Mouse (Mus musculus) embryonic facial prominence, embryonic 12.5 days (tissue): ENCODE measurements around the gene 1600002K03Rik. TPM values are rescaled to one million over a fixed set of nuclear protein-coding genes. Genes with fewer than 3 reads are reported as not detected.
A peak's percentile ranks its signal among the peaks of the same experiment; 100 is the strongest.

Experiments used
- ATAC-seq: fragments of 200-750 bp; cut with Nextera tagmentation; 2 replicates; pipeline ENCODE4 v1.8.0; 2017; ENCODE audit not compliant: insufficient number of reproducible peaks, insufficient read depth, low FRiP score, low TSS enrichment
- H3K27ac ChIP-seq: fragments of 300-500 bp; sonication (generic); 2 replicates; pipeline ENCODE4 v1.5.1; 2016; ENCODE audit warnings: mild to moderate bottlenecking
- H3K27me3 ChIP-seq: fragments of 300-500 bp; sonication (generic); 2 replicates; pipeline ENCODE4 v1.6.1; 2016; ENCODE audit warnings: mild to moderate bottlenecking, moderate library complexity
- H3K36me3 ChIP-seq: fragments of 300-500 bp; sonication (generic); 2 replicates; pipeline ENCODE4 v1.6.1; 2016; ENCODE audit warnings: mild to moderate bottlenecking
- H3K4me1 ChIP-seq: fragments of 300-500 bp; sonication (generic); 2 replicates; pipeline ENCODE4 v1.6.1; 2016
- H3K4me2 ChIP-seq: fragments of 300-500 bp; sonication (generic); replicated peaks from 2 replicates; pipeline ENCODE4 v1.6.1; 2016; ENCODE audit warnings: mild to moderate bottlenecking, moderate library complexity
- H3K4me3 ChIP-seq: fragments of 300-500 bp; sonication (generic); 2 replicates; pipeline ENCODE4 v1.5.1; 2016; ENCODE audit warnings: mild to moderate bottlenecking
- H3K9ac ChIP-seq: fragments of 300-500 bp; sonication (generic); 2 replicates; pipeline ENCODE4 v1.6.1; 2016; ENCODE audit warnings: mild to moderate bottlenecking, moderate library complexity
- H3K9me3 ChIP-seq: fragments of 300-500 bp; sonication (generic); 2 replicates; pipeline ENCODE4 v1.6.1; 2016; ENCODE audit warnings: mild to moderate bottlenecking, moderate library complexity
- WGBS: fragments of 180-500 bp; shearing (Covaris S2); methylation state at CpG from one replicate; pipeline ENCODE4 v1.1.7; 2016; 5-methylcytosine and 5-hydroxymethylcytosine counted together
- polyA plus RNA-seq: library from polyadenylated mRNA; unstranded; fragments of >200 nt; fragmentation: Nextera tagmentation; extraction: Ambion mirVana; gene quantifications from 2 replicates; pipeline ENCODE4 v1.2.1, GENCODE M21; 2016

Gene 1600002K03Rik
- polyA plus RNA-seq, 1 experiment from 2014 or later = 11.6 TPM

- Histone ChIP-seq H3K36me3 (peaks cover 43% of the 10 kb centered on the region), H3K4me1 (peaks cover 85% of the 10 kb centered on the region), H3K9ac (no peak overlapping the region), H3K27me3 (no peaks in the 10 kb centered on the region), H3K9me3 (no peaks in the 10 kb centered on the region), H3K4me2 (peak overlapping the region; percentile 62), H3K27ac (peak overlapping the region; percentile 91), H3K4me3 (peak overlapping the region; percentile 39; the same call in 1 of the 2 replicates)
- ATAC-seq = no peak
- 9% methylated on average over 18 of the region's 18 CpGs for WGBS
Measured at GRCm38 (mm10) chr10:80158307-80158986, 14.3 kb upstream of the 1600002K03Rik start.

- Histone ChIP-seq H3K36me3 (peaks cover 36% of the 10 kb centered on the region), H3K27ac (peak overlapping the region; percentile 91), H3K4me2 (peak overlapping the region; percentile 62), H3K9ac (peak overlapping the region; percentile 7; the same call in 1 of the 2 replicates), H3K27me3 (no peaks in the 10 kb centered on the region), H3K4me1 (peaks cover 78% of the 10 kb centered on the region), H3K4me3 (peak overlapping the region; percentile 39), H3K9me3 (no peaks in the 10 kb centered on the region)
- ATAC-seq = no peak
- WGBS = 6% methylated on average over 12 of the region's 12 CpGs
Measured at GRCm38 (mm10) chr10:80159021-80159560, 13.7 kb upstream of the 1600002K03Rik start.

GRCm38 (mm10) chr10:80159561-80160454 lies 12.9 kb upstream of the 1600002K03Rik start:
- Histone ChIP-seq H3K36me3 (peaks cover 29% of the 10 kb centered on the region), H3K4me3 (peak overlapping the region; percentile 39), H3K4me2 (peak overlapping the region; percentile 62), H3K4me1 (peaks cover 77% of the 10 kb centered on the region), H3K27ac (peak overlapping the region; percentile 93), H3K27me3 (no peaks in the 10 kb centered on the region), H3K9ac (peak overlapping the region; percentile 7; the same call in 1 of the 2 replicates), H3K9me3 (no peaks in the 10 kb centered on the region)
- ATAC-seq = peak; percentile 67
- WGBS = under 1% methylated on average over 55 of the region's 55 CpGs

GRCm38 (mm10) chr10:80160455-80161371 lies 12.0 kb upstream of the 1600002K03Rik start:
- H3K36me3 ChIP-seq = peaks cover 20% of the 10 kb centered on the region
- WGBS = 2% methylated on average over 33 of the region's 33 CpGs
- peak overlapping the region; percentile 93 for H3K27ac ChIP-seq
- no peaks in the 10 kb centered on the region for H3K9me3 ChIP-seq
- H3K4me2 ChIP-seq = peak overlapping the region; percentile 62
- H3K4me1 ChIP-seq = peaks cover 75% of the 10 kb centered on the region
- no peak for ATAC-seq
- peak overlapping the region; percentile 45 for H3K9ac ChIP-seq
- peak overlapping the region; percentile 39 for H3K4me3 ChIP-seq
- no peaks in the 10 kb centered on the region for H3K27me3 ChIP-seq

- Histone ChIP-seq H3K9me3 (no peaks in the 10 kb centered on the region), H3K9ac (peak overlapping the region; percentile 45), H3K4me2 (peak overlapping the region; percentile 62), H3K27me3 (no peaks in the 10 kb centered on the region), H3K4me1 (peaks cover 69% of the 10 kb centered on the region), H3K4me3 (peak overlapping the region; percentile 39), H3K27ac (peak overlapping the region; percentile 93), H3K36me3 (peaks cover 11% of the 10 kb centered on the region)
- no peak for ATAC-seq
- WGBS = 11% methylated on average over 6 of the region's 7 CpGs
Measured at GRCm38 (mm10) chr10:80161522-80162242, 11.1 kb upstream of the 1600002K03Rik start.

- H3K27ac ChIP-seq = peak overlapping the region; percentile 93
- WGBS = 58% methylated on average over 3 of the region's 3 CpGs
- ATAC-seq = no peak
- peak overlapping the region; percentile 62; the same call in 1 of the 2 replicates for H3K4me2 ChIP-seq
- no peaks in the 10 kb centered on the region for H3K27me3 ChIP-seq
- no peaks in the 10 kb centered on the region for H3K9me3 ChIP-seq
- H3K36me3 ChIP-seq = peaks cover 5% of the 10 kb centered on the region
- H3K4me3 ChIP-seq = no peak overlapping the region
- peaks cover 67% of the 10 kb centered on the region for H3K4me1 ChIP-seq
- peak overlapping the region; percentile 45; the same call in 1 of the 2 replicates for H3K9ac ChIP-seq
Measured at GRCm38 (mm10) chr10:80162243-80162608, 10.5 kb upstream of the 1600002K03Rik start.

GRCm38 (mm10) chr10:80162716-80163299 lies 9.9 kb upstream of the 1600002K03Rik start:
- no peak for ATAC-seq
- Histone ChIP-seq H3K36me3 (no peaks in the 10 kb centered on the region), H3K27ac (no peak overlapping the region; the same call in 1 of the 2 replicates), H3K4me1 (peaks cover 64% of the 10 kb centered on the region), H3K27me3 (no peaks in the 10 kb centered on the region), H3K4me2 (no peak overlapping the region), H3K9ac (no peak overlapping the region), H3K9me3 (no peaks in the 10 kb centered on the region), H3K4me3 (no peak overlapping the region)
- 55% methylated on average over 6 of the region's 6 CpGs for WGBS

GRCm38 (mm10) chr10:80163721-80164120 lies 9.0 kb upstream of the 1600002K03Rik start:
- no peak overlapping the region for H3K9ac ChIP-seq
- peaks cover 59% of the 10 kb centered on the region for H3K4me1 ChIP-seq
- H3K4me2 ChIP-seq = no peak overlapping the region
- WGBS = 70% methylated on average over 8 of the region's 8 CpGs
- no peak overlapping the region for H3K27ac ChIP-seq
- no peaks in the 10 kb centered on the region for H3K36me3 ChIP-seq
- H3K27me3 ChIP-seq = no peaks in the 10 kb centered on the region
- no peaks in the 10 kb centered on the region for H3K9me3 ChIP-seq
- no peak for ATAC-seq
- H3K4me3 ChIP-seq = no peak overlapping the region

GRCm38 (mm10) chr10:80164161-80164997 lies 8.4 kb upstream of the 1600002K03Rik start:
- Histone ChIP-seq H3K36me3 (no peaks in the 10 kb centered on the region), H3K4me2 (peak overlapping the region; percentile 81), H3K4me1 (peaks cover 59% of the 10 kb centered on the region), H3K9me3 (no peaks in the 10 kb centered on the region), H3K27ac (peak overlapping the region; percentile 47; the same call in 1 of the 2 replicates), H3K4me3 (peak overlapping the region; percentile 33), H3K9ac (peak overlapping the region; percentile 42; the same call in 1 of the 2 replicates), H3K27me3 (no peaks in the 10 kb centered on the region)
- 9% methylated on average over 44 of the region's 44 CpGs for WGBS
- ATAC-seq = no peak
